Mouse (Mus musculus) neural tube, embryonic 11.5 days (tissue): Measurements from ENCODE around the gene 2900011O08Rik. TPM values are rescaled to one million over a fixed set of nuclear protein-coding genes. Genes with fewer than 3 reads are reported as not detected.
"Not testable (repeated sequence)": the region's sequence is repeated elsewhere in the genome, so short reads cannot be mapped to it uniquely, and the experiment has no call there.

Experiments
- ATAC-seq: fragments of 200-750 bp; cut with Nextera tagmentation; 2 replicates; pipeline ENCODE4 v1.8.0; 2017; ENCODE audit warnings: moderate number of reproducible peaks, mild to moderate bottlenecking, moderate TSS enrichment, moderate library complexity; ENCODE audit not compliant: insufficient read depth, low FRiP score, low TSS enrichment
- DNase-seq: peaks from one replicate; pipeline ENCODE4 v3.0.0-alpha.2; 2015; ENCODE audit warnings: low spot score
- H3K27ac ChIP-seq: fragments of 300-500 bp; sonication (generic); 2 replicates; pipeline ENCODE4 v1.5.1; 2014; ENCODE audit warnings: low read depth, mild to moderate bottlenecking, low read length
- H3K27me3 ChIP-seq: fragments of 300-500 bp; sonication (generic); 2 replicates; pipeline ENCODE4 v1.6.1; 2014; ENCODE audit warnings: mild to moderate bottlenecking, low read length, mixed read lengths; ENCODE audit not compliant: control insufficient read depth, insufficient read depth
- H3K36me3 ChIP-seq: fragments of 300-500 bp; sonication (generic); 2 replicates; pipeline ENCODE4 v1.6.1; 2014; ENCODE audit warnings: mild to moderate bottlenecking, low read length, moderate library complexity, mixed read lengths; ENCODE audit not compliant: control insufficient read depth, insufficient read depth
- H3K4me1 ChIP-seq: fragments of 300-500 bp; sonication (generic); 2 replicates; pipeline ENCODE4 v1.6.1; 2014; ENCODE audit warnings: low read length, mixed read lengths; ENCODE audit not compliant: control insufficient read depth, insufficient read depth
- H3K4me2 ChIP-seq: fragments of 300-500 bp; sonication (generic); 2 replicates; pipeline ENCODE4 v1.6.1; 2014; ENCODE audit warnings: low read depth, mild to moderate bottlenecking, moderate library complexity
- H3K4me3 ChIP-seq: fragments of 300-500 bp; sonication (generic); 2 replicates; pipeline ENCODE4 v1.5.1; 2014; ENCODE audit warnings: low read depth, low read length
- H3K9ac ChIP-seq: fragments of 300-500 bp; sonication (generic); 2 replicates; pipeline ENCODE4 v1.6.1; 2014; ENCODE audit warnings: mild to moderate bottlenecking, low read length
- H3K9me3 ChIP-seq: fragments of 300-500 bp; sonication (generic); 2 replicates; pipeline ENCODE4 v1.6.1; 2016; ENCODE audit warnings: low read length; ENCODE audit not compliant: control insufficient read depth
- WGBS: fragments of 180-500 bp; shearing (Covaris S2); extraction: QIAGEN DNeasy Blood & Tissue Kit; methylation state at CpG from one replicate; pipeline ENCODE4 v1.1.7; 2014; 5-methylcytosine and 5-hydroxymethylcytosine counted together
- polyA plus RNA-seq: library from polyadenylated mRNA; unstranded; fragments of >200 nt; fragmentation: Nextera tagmentation; extraction: Ambion mirVana; gene quantifications from 2 replicates; pipeline ENCODE4 v1.2.1, GENCODE M21; 2014

Gene 2900011O08Rik
- polyA plus RNA-seq, 1 experiment from 2014 or later, result 31.9 TPM

- no peak overlapping the region for H3K27ac ChIP-seq
- ATAC-seq (no peak), DNase-seq (no peak)
Measured at GRCm38 (mm10) chr16:14046224-14046756, 59.9 kb downstream of the 2900011O08Rik start.

GRCm38 (mm10) chr16:14052221-14052620 lies 65.8 kb downstream of the 2900011O08Rik start:
- H3K27ac ChIP-seq, result no peak overlapping the region
- H3K4me1 ChIP-seq, result no peaks in the 10 kb centered on the region
- H3K4me2 ChIP-seq, result no peak overlapping the region
- WGBS, result 91% methylated on average over 2 of the region's 2 CpGs
- no peak for ATAC-seq
- no peak for DNase-seq
- no peak overlapping the region for H3K9ac ChIP-seq
- no peak overlapping the region for H3K4me3 ChIP-seq
- H3K36me3 ChIP-seq, result no peaks in the 10 kb centered on the region
- H3K27me3 ChIP-seq, result no peaks in the 10 kb centered on the region
- no peaks in the 10 kb centered on the region for H3K9me3 ChIP-seq

More at GRCm38 (mm10) chr16:14046224-14046756, 59.9 kb downstream of the 2900011O08Rik start:
- WGBS, result 82% methylated on average over 4 of the region's 4 CpGs
- no peaks in the 10 kb centered on the region for H3K36me3 ChIP-seq
- H3K27me3 ChIP-seq, result no peaks in the 10 kb centered on the region
- H3K9ac ChIP-seq, result no peak overlapping the region
- H3K4me3 ChIP-seq, result no peak overlapping the region
- H3K4me1 ChIP-seq, result no peaks in the 10 kb centered on the region
- no peaks in the 10 kb centered on the region for H3K9me3 ChIP-seq
- no peak overlapping the region for H3K4me2 ChIP-seq

GRCm38 (mm10) chr16:14053116-14053515 lies 66.7 kb downstream of the 2900011O08Rik start:
- no peak overlapping the region for H3K27ac ChIP-seq
- no peak overlapping the region for H3K4me2 ChIP-seq
- no peak for ATAC-seq
- no peak overlapping the region for H3K4me3 ChIP-seq
- no peaks in the 10 kb centered on the region for H3K9me3 ChIP-seq
- H3K4me1 ChIP-seq, result no peaks in the 10 kb centered on the region
- WGBS, result 85% methylated on average over 5 of the region's 5 CpGs
- H3K36me3 ChIP-seq, result no peaks in the 10 kb centered on the region
- no peak overlapping the region for H3K9ac ChIP-seq
- no peak for DNase-seq
- no peaks in the 10 kb centered on the region for H3K27me3 ChIP-seq

GRCm38 (mm10) chr16:14055271-14055670 lies 68.9 kb downstream of the 2900011O08Rik start:
- H3K9me3 ChIP-seq, result no peaks in the 10 kb centered on the region
- no peaks in the 10 kb centered on the region for H3K36me3 ChIP-seq
- H3K9ac ChIP-seq, result no peak overlapping the region
- H3K4me3 ChIP-seq, result no peak overlapping the region
- H3K27me3 ChIP-seq, result no peaks in the 10 kb centered on the region
- no peak overlapping the region for H3K27ac ChIP-seq
- 19% methylated on average over 1 of the region's 1 CpGs for WGBS
- no peaks in the 10 kb centered on the region for H3K4me1 ChIP-seq
- H3K4me2 ChIP-seq, result no peak overlapping the region
- ATAC-seq, result no peak
- DNase-seq, result no peak

- ATAC-seq (no peak), DNase-seq (no peak)
- H3K4me1 ChIP-seq, result no peaks in the 10 kb centered on the region
- H3K27me3 ChIP-seq, result no peaks in the 10 kb centered on the region
- H3K36me3 ChIP-seq, result no peaks in the 10 kb centered on the region
- H3K9ac ChIP-seq, result no peak overlapping the region
- no peak overlapping the region for H3K4me2 ChIP-seq
- 82% methylated on average over 4 of the region's 4 CpGs for WGBS
- no peaks in the 10 kb centered on the region for H3K9me3 ChIP-seq
- H3K4me3 ChIP-seq, result no peak overlapping the region
- H3K27ac ChIP-seq, result no peak overlapping the region
Measured at GRCm38 (mm10) chr16:14056734-14057133, 70.3 kb downstream of the 2900011O08Rik start.

GRCm38 (mm10) chr16:14058541-14058940 lies 72.1 kb downstream of the 2900011O08Rik start:
- Histone ChIP-seq H3K4me2 (no peak overlapping the region), H3K9me3 (no peaks in the 10 kb centered on the region), H3K4me3 (no peak overlapping the region), H3K27ac (no peak overlapping the region), H3K4me1 (no peaks in the 10 kb centered on the region), H3K9ac (no peak overlapping the region), H3K36me3 (no peaks in the 10 kb centered on the region), H3K27me3 (no peaks in the 10 kb centered on the region)
- ATAC-seq, result no peak
- no peak for DNase-seq
- WGBS, result 13% methylated on average over 1 of the region's 1 CpGs

GRCm38 (mm10) chr16:14059118-14059854 lies 72.9 kb downstream of the 2900011O08Rik start:
- no peaks in the 10 kb centered on the region for H3K27me3 ChIP-seq
- 53% methylated on average over 1 of the region's 1 CpGs for WGBS
- no peak overlapping the region for H3K9ac ChIP-seq
- H3K4me1 ChIP-seq, result no peaks in the 10 kb centered on the region
- DNase-seq (no peak), ATAC-seq (no peak)
- no peak overlapping the region for H3K27ac ChIP-seq
- H3K4me2 ChIP-seq, result no peak overlapping the region
- no peak overlapping the region for H3K4me3 ChIP-seq
- no peaks in the 10 kb centered on the region for H3K36me3 ChIP-seq
- H3K9me3 ChIP-seq, result no peaks in the 10 kb centered on the region

- H3K4me3 ChIP-seq, result no peak overlapping the region
- H3K27me3 ChIP-seq, result no peaks in the 10 kb centered on the region
- H3K36me3 ChIP-seq, result no peaks in the 10 kb centered on the region
- H3K27ac ChIP-seq, result no peak overlapping the region
- DNase-seq (no peak), ATAC-seq (no peak)
- no peak overlapping the region for H3K9ac ChIP-seq
- H3K9me3 ChIP-seq, result no peaks in the 10 kb centered on the region
- no peaks in the 10 kb centered on the region for H3K4me1 ChIP-seq
- 85% methylated on average over 5 of the region's 5 CpGs for WGBS
- no peak overlapping the region for H3K4me2 ChIP-seq
Measured at GRCm38 (mm10) chr16:14059869-14060268, 73.5 kb downstream of the 2900011O08Rik start.

- DNase-seq, H3K9ac ChIP-seq, ATAC-seq, H3K4me3 ChIP-seq, H3K27me3 ChIP-seq, H3K36me3 ChIP-seq, H3K27ac ChIP-seq, H3K4me1 ChIP-seq, H3K9me3 ChIP-seq, H3K4me2 ChIP-seq: not testable (repeated sequence)
- WGBS, result 90% methylated on average over 4 of the region's 4 CpGs
Measured at GRCm38 (mm10) chr16:14066571-14066970, 80.2 kb downstream of the 2900011O08Rik start.
